Mouse (Mus musculus) kidney, adult 11 months (tissue): ENCODE measurements around the gene Vmn1r42.
A peak's percentile ranks its signal among the peaks of the same experiment; 100 is the strongest.
"Not testable (repeated sequence)": the region's sequence is repeated elsewhere in the genome, so short reads cannot be mapped to it uniquely, and the experiment has no call there.

ENCODE experiments used
- DNase-seq: peaks from one replicate; pipeline ENCODE4 v3.0.0; 2022

The Vmn1r42 gene

GRCm38 (mm10) chr6:89876313-89876712 lies at the start of gene Vmn1r42, which contains the start of gene Vmn1r43:
Vmn1r42 (minus strand) TSS chr6:89876413.
Vmn1r43 (minus strand) TSS chr6:89876413.
- not testable (repeated sequence) for DNase-seq

GRCm38 (mm10) chr6:89883812-89884211 lies 7.6 kb upstream of the Vmn1r42 start:
- DNase-seq, result no peak

- DNase-seq, result no peak
Measured at GRCm38 (mm10) chr6:89883360-89883759, 7.1 kb upstream of the Vmn1r42 start, which contains the start of gene Vmn1r44. Vmn1r44 (plus strand) TSS chr6:89883660.

- no peak for DNase-seq
Measured at GRCm38 (mm10) chr6:89880867-89881266, 4.7 kb upstream of the Vmn1r42 start.

GRCm38 (mm10) chr6:89876963-89877362 lies 750 bp upstream of the Vmn1r42 start:
- DNase-seq, result no peak

- no peak for DNase-seq
Measured at GRCm38 (mm10) chr6:89867976-89868375, 8.2 kb downstream of the Vmn1r42 start.

- no peak for DNase-seq
Measured at GRCm38 (mm10) chr6:89867276-89867675, 8.9 kb downstream of the Vmn1r42 start.

GRCm38 (mm10) chr6:89863792-89864191 lies 12.4 kb downstream of the Vmn1r42 start:
- no peak for DNase-seq

GRCm38 (mm10) chr6:89859839-89860238 lies 16.4 kb downstream of the Vmn1r42 start:
- peak; percentile 7 for DNase-seq

GRCm38 (mm10) chr6:89857552-89857951 lies 18.7 kb downstream of the Vmn1r42 start:
- DNase-seq, result no peak
